Mouse (Mus musculus): ENCODE measurements around the gene Pbld2.

The Pbld2 gene

DNA sequence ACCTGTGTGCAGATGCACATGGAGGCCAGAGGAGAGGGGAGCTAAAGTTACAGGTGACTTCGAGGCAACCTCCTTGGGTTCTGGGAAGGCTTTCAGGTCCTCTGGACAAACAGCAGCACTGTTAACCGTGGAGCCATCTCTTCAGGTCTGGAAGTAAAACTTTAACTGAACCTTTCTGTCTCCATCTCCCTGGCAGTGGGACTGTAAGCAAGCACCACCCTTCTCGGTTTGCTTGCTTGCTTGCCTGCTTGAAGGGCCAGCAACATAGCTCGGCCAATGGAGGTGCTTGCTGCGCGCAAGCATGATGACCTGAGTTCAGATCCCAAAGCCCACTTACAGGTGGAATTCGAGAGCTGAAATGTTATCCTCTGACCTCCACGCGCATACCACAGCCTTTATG, 40.4 kb downstream of the Pbld2 start:
- no peak for DNase-seq

DNA sequence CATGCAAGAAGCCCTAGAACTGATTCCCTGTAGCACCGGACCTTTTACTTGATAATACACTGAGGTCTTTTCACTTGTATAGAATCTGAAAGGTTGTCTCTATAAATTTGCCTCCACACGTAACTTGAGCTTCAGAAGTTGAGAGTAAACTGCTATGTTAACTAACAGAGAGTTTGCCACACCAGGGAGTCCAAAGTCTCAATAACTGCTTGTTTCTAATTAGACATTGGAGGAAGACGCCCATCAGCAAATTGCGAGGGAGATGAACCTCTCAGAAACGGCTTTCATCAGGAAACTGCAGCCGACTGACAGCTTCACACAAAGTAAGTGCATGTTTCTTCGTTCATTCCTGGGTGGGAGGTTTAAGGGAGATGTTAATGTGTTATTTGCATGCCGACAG, 41.4 kb downstream of the Pbld2 start:
- no peak for DNase-seq

GRCm38 (mm10) chr10:63065988-63066387, 41.9 kb downstream of the Pbld2 start:
- peak; percentile 76 to 85 for DNase-seq

DNA sequence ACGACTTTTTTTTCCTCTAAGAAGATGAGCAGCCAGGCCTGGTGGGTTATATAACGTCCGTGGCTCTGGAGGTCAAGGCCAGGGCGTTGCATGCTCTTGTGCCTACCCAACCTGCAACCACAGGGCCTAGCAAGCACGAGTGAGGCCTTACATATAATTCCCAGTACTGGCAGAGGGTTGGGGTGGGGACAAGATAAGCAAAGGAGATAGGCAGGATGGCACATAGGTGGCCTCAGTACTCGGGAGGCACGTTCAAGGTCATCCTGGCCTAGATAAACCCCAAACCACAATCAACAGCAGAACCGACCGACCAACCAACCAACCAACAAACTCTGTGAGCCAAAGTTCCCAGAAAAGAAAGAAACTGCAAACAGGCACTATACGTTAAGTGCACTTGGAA, 62.2 kb downstream of the Pbld2 start:
- DNase-seq: no peak

DNA sequence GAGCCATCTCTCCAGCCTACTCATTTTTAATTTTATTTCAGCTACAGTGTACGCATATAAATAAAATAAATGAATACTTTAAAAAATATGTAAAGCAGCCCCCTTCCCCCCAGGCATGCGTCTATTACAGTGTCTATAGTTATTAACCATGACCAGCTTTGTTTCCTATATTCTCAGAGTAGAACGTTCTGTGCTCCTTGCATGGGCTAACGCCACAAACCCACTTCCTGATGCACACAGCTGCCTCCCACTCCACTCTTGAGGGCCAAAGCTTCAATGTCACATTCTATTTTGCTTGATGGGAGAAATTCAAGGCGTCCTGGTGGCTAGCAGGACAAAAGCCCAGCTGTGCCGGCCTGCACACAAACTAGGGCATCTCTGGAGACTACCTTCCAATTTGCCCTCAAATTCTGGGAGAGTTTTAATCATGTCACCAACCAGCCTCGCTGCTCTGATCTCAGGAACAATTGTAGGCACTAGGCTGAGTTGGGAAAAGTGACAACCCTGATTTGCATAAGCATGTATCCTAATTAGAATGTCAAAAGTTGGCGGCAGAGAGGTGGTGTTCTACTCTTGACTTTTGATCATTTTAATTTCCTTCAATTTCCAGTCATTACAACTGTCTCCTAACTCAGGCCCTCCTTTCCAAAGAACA, 65.1 kb downstream of the Pbld2 start:
- DNase-seq: no peak

DNA sequence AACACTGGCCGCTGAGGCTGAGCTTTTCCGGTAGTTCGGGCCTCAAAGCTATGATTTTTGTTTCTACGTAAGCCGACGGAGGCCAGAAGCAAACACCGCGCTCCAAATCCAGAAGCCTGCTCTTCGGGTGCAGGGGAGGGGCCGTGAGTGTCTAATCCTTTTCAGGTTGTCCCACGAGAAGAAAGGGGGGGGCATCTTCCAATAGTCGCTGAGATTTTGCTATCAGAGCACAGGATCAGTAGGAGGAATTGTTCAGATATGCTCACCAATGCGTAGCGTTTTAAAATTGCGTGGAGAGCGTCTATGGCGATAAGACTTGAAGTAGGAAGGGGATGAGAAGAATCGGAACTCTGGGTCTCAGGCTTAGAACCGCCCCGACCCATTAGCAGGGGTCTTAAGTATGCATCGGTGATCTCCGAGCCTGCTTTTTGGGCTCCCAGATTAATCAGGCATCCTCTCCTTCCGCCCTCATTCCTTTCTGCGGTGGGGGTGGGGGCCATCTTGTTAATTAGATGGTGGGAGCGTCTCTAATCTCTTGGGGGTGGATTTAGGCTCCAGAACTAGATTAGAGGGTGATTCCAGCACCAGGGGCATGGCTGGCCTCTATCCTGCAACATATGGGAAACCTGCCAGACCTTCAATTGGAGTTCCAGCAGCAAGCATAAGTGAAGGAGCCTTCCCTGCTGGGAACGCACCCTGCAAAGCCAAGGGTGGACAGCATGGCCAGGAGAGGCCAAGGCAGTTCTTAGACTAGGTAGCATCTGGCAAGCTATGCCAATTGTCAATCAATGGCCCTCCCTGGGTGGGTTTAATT, 65.8 kb downstream of the Pbld2 start:
- no peak for DNase-seq

DNA sequence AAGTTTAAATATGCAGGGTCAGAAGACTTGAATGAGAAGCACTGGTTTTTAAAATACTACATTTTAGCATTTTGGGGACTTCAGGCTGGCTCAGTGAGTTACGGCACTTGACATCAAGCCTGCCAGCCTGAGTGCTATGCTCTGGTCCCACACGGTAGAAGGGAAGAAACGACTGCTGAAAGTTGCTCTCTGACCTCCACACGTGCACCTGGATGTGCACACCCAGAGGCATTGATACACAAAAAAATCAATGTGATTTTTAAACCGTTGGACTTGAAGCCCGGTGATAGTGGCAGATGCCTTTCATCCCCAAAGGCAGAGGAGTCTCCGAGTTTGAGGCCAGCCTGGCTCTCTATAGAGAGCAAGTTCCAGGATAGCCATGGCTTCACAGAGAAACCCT, 67.8 kb downstream of the Pbld2 start:
- DNase-seq: no peak

GRCm38 (mm10) chr10:63092616-63093550, 68.8 kb downstream of the Pbld2 start:
- DNase-seq: no peak

DNA sequence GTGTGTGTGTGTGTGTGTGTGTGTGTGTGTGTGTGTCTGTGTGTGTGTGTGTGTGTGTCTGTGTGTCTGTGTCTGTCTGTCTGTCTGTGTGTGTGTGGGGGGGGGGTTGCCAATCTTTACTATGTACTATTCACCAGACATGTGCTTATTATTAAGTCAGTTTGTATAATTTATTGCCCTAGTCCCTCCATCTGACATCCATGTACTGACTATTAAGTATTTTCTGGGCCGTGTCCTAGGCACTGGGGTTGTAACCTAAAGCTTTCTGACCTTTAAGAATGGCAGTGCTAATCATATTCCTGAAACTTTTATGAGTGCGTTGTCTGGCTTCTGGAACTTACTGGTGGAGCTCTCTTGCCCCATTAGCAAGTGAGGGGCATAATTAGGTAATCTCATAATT, 72.6 kb downstream of the Pbld2 start:
- no peak for DNase-seq

DNA sequence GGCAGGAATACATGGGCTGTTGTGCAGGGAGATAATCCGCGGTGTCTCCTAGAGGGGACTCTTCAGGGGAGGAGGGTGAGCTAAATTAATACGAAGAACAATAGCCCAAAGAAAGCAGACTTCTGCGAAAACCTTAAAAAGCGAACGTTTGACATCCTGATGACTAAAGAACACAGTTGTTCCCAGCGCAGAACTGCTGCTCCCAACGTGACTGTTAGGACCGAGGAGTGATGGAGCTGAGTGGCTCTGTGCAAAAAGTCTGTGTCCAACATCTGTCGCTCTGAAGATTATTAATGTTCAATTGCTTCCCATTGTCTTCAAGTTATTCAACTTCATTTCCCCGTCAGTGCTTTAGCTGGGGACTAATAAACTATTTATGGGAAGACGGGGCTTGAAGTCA, 74.1 kb downstream of the Pbld2 start:
- DNase-seq: no peak

GRCm38 (mm10) chr10:63099521-63099920, 75.4 kb downstream of the Pbld2 start, which contains the start of gene Atoh7:
TSS of gene Atoh7 (plus strand) at chr10:63099651.
- DNase-seq: no peak

GRCm38 (mm10) chr10:63099941-63100562, 75.9 kb downstream of the Pbld2 start:
- peak; percentile 32 to 65 for DNase-seq

DNA sequence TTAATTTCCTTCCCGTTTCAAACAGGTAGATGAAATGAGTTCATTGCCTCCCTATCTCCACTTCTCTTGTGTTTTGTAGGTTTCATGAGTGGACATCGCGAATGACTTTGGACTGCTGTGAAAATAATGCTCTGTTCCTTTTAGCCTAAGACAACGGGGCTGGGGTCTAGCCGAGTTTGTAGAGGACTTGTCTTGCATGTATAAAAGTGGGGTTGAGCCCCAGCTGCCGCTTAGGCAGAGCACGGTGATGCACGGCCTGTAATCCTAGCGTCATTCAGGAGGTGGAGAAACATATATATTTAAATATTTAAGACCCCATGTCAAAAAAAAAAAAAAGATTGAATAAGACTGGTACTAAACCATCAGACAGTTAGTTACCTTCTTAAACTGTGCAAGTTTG, 76.5 kb downstream of the Pbld2 start:
- DNase-seq: no peak

All from lung, postnatal 4 days (tissue).